Mouse (Mus musculus) bone marrow, adult 2 months (tissue): ENCODE data around the gene Ctdsp2.

Source experiments
- CTCF ChIP-seq: fragments of 200-500 bp; IDR thresholded peaks from 2 replicates; pipeline ENCODE4 v1.5.1; 2011; ENCODE audit warnings: low read length, control low read depth; ENCODE audit not compliant: control insufficient read depth, insufficient read depth
- POLR2A ChIP-seq: fragments of 200-500 bp; IDR thresholded peaks from 2 replicates; pipeline ENCODE4 v1.6.1; 2011; ENCODE audit warnings: low read depth, mild to moderate bottlenecking, control low read depth, low read length, borderline replicate concordance; ENCODE audit not compliant: control insufficient read depth

DNA sequence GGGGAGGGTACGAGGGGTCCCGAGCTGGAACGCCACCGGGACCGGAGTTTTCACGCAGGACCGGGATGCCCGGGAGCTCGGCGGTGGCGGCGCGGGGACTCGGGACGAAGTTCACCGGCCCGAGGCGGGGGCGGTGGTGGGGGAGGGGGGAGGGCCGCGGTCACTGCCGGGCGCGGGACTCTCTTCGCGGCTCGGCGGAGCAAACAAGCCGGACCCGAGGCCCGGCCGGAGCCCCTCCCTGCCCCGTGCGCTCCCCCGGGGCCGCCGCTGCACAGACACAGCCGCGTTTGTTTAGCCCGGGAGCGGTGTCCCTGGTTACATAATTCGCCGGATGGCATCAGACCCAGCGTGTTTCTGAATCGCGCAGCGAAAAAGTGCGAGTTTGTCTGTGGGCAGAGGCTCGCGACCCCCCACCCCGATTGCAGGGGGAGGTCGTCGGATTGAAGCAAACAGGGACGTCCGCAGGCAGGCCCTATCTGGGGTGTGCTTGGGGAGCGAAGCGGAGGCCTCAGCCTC, 1.2 kb downstream of the Ctdsp2 start:
- TF ChIP-seq CTCF (no peak), POLR2A (no peak; the same call in 1 of the 2 replicates)
